Mouse (Mus musculus): ENCODE results near the gene Fnip1. TPM values are rescaled to one million over a fixed set of nuclear protein-coding genes. Genes with fewer than 3 reads are reported as not detected.

Fnip1 gene
- total and polyA plus RNA-seq, 3 experiments, result 1.6 to 74.0 (median 56.1) TPM

DNA sequence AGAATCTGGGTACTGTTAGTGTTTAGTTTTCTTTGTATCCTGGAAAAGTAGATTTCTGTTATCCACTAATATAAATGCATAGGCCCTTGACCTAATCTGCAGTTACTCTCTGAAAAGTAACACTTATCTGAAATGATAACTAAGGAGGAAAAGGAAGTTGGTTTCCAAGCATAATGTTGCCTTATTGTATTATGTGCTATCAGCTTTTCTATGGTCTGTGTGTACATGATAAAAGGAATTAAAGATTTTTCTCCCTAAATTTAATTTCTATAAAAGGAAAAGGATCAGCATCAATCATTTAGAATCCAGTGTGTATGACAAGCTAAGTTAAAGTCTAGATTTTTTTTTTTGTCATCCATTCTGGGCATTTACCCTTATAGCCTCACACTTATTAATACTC lies 75.6 kb downstream of the Fnip1 start:
- TF ChIP-seq GATA2 (IDR thresholded peaks at IDR 0.05; ENCODE audit: borderline replicate concordance, low read depth, low read length) (no peak), TAL1 (conservative IDR thresholded peaks at IDR 0.05; ENCODE audit: low read depth, low read length) (no peak), GATA1 (IDR thresholded peaks at IDR 0.05; ENCODE audit: borderline replicate concordance, low read length) (no peak), CTCF (IDR thresholded peaks at IDR 0.05; ENCODE audit: low read depth, low read length) (no peak), POLR2AphosphoS5 (IDR thresholded peaks at IDR 0.05; ENCODE audit: insufficient replicate concordance, low read depth, low read length) (no peak)
- Histone ChIP-seq H3K27me3 (ENCODE audit: insufficient read depth, low read length) (no peaks in the 10 kb centered on the region), H3K4me3 (ENCODE audit: low read depth, low read length) (no peak overlapping the region), H3K36me3 (replicated peaks) (peaks cover 39% of the 10 kb centered on the region), H3K4me1 (ENCODE audit: insufficient read depth, low read depth, low read length) (no peaks in the 10 kb centered on the region), H3K9me3 (replicated peaks) (no peaks in the 10 kb centered on the region)
- DNase-seq (ENCODE audit: low spot score), result no peak
- no peak for ATAC-seq (ENCODE audit: extremely low read depth, insufficient number of reproducible peaks, low FRiP score, poor library complexity, severe bottlenecking)

DNA sequence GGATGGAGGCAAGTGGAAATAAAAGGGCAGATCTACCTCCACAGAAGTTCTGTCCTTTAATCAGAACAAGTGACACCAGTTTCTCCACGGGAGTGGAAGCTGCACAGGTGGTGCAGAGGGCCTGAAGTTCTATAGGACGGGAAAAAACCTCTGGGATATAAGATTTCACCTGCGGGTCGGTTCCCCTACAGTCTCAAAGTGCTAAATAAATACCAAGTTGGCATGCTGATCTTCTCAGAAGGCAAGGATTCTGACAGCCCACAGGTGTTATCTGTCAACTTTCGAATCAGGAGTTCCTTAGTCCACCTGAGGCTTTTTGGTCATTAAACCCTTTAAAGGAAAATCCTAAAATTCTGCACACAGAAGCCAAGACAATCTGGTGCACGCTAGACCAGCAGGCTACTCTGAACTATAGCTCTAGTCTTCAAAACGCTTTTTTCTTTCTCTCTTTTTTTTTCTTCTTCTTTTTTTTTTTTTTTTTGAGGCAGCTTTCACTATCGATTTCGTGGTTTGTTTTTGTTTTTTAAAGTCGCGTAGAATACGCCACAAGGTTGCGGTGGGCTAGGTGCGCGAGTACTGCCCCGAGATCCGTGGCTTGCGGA lies 84.0 kb downstream of the Fnip1 start:
- peaks cover 29% of the 10 kb centered on the region for H3K4me1 ChIP-seq (ENCODE audit: insufficient read depth, low read depth, low read length)
- peaks cover 10% of the 10 kb centered on the region for H3K36me3 ChIP-seq (replicated peaks)
- H3K27me3 ChIP-seq (ENCODE audit: insufficient read depth, low read length), result no peaks in the 10 kb centered on the region
- DNase-seq (ENCODE audit: low spot score), result no peak
- TF ChIP-seq GATA1 (IDR thresholded peaks at IDR 0.05; ENCODE audit: borderline replicate concordance, low read length) (no peak), CTCF (IDR thresholded peaks at IDR 0.05; ENCODE audit: low read depth, low read length) (no peak), POLR2AphosphoS5 (IDR thresholded peaks at IDR 0.05; ENCODE audit: insufficient replicate concordance, low read depth, low read length) (no peak), TAL1 (conservative IDR thresholded peaks at IDR 0.05; ENCODE audit: low read depth, low read length) (no peak)
- H3K9me3 ChIP-seq (replicated peaks), result no peaks in the 10 kb centered on the region
- peak overlapping the region; percentile 96 for H3K4me3 ChIP-seq (ENCODE audit: low read depth, low read length)
- no peak for ATAC-seq (ENCODE audit: extremely low read depth, insufficient number of reproducible peaks, low FRiP score, poor library complexity, severe bottlenecking)

DNA sequence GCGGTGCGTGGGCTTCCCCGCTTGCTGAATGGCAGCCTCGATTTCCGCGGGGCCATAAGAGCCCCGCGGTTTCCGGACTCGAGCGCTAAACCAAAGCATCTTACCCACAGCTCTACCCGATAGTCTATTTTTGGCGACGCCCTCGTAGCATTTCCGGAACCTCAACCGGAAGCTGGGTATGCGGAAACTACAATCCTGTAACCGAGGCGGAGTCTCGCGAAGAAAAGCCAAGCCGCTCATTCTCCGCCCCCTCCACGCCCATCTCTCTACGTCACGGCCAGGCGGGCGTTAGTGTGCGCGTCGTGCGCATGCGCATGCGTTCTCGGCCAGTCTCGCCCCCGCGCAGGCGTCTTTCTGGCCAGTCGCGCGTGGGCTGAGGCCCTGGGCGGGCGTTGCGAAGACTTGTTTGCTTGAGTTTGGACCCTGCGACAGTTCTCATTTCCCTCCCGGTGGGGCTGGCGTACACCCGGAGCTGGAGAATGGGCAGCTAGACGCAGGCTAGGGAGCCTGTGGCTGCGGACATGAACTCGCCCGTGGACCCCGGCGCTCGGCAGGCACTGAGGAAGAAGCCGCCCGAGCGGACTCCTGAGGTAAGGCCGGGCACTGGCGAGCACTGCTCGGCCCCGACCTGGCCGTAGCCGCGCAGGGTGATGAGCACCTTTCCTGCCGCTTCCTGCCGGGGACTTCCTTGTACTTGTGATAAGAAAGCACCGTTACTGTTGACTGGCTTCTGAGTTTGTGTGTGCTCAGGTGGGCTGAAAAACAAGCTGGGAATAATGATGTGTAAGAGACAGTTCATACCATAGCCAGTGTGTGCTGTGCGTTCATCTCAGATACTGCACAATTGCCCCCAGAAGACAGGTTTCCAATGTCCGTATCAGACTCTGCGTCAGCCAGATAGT lies 84.8 kb downstream of the Fnip1 start, which contains the start of gene Rapgef6:
Gene Rapgef6 (plus strand): TSS at position 319 of the 902 bp plus-strand sequence.
- Histone ChIP-seq H3K36me3 (replicated peaks) (peaks cover 10% of the 10 kb centered on the region), H3K27me3 (ENCODE audit: insufficient read depth, low read length) (no peaks in the 10 kb centered on the region), H3K9me3 (replicated peaks) (no peaks in the 10 kb centered on the region), H3K4me1 (ENCODE audit: insufficient read depth, low read depth, low read length) (peaks cover 32% of the 10 kb centered on the region), H3K4me3 (ENCODE audit: low read depth, low read length) (peak within 1 kb of the TSS; percentile 96)
- ATAC-seq (ENCODE audit: extremely low read depth, insufficient number of reproducible peaks, low FRiP score, poor library complexity, severe bottlenecking) (peak; percentile 93), DNase-seq (ENCODE audit: low spot score) (peak; percentile 72)
- TF ChIP-seq GATA2 (IDR thresholded peaks at IDR 0.05; ENCODE audit: borderline replicate concordance, low read depth, low read length), result no peak
- no peak for TF ChIP-seq GATA1 (IDR thresholded peaks at IDR 0.05; ENCODE audit: borderline replicate concordance, low read length)
- TF ChIP-seq TAL1 (conservative IDR thresholded peaks at IDR 0.05; ENCODE audit: low read depth, low read length), result no peak
- no peak for TF ChIP-seq POLR2AphosphoS5 (IDR thresholded peaks at IDR 0.05; ENCODE audit: insufficient replicate concordance, low read depth, low read length)
- no peak for TF ChIP-seq CTCF (IDR thresholded peaks at IDR 0.05; ENCODE audit: low read depth, low read length)

DNA sequence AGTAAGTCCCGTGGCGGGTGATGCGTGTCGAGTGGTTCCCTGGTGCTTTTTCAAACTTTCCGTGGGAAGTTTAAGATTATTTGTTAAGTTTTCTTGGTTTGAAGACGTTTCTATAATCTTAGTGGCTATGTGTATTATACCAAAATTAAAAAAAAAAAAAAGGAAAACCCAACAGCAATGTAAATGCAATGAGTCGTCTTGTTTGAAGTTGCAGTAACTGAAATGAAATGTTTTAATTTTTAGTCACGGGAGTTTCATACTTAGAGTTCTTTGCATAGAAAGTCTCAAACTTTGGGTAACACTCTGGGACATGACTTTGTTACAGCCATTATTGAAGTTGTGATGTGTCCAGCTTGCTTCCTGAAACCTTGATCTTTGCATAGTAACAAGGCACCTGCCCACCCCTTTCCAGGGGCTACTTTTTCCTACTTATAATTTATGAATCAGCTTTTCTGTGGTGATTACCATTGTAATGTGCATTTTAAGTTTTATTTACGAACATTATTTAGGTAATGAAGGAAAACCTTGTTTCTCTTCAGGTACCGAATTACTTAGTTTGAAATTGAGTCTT lies 85.5 kb downstream of the Fnip1 start:
- peaks cover 35% of the 10 kb centered on the region for H3K4me1 ChIP-seq (ENCODE audit: insufficient read depth, low read depth, low read length)
- DNase-seq (ENCODE audit: low spot score) (no peak), ATAC-seq (ENCODE audit: extremely low read depth, insufficient number of reproducible peaks, low FRiP score, poor library complexity, severe bottlenecking) (no peak)
- H3K9me3 ChIP-seq (replicated peaks), result no peaks in the 10 kb centered on the region
- peak overlapping the region; percentile 96 for H3K4me3 ChIP-seq (ENCODE audit: low read depth, low read length)
- TF ChIP-seq POLR2AphosphoS5 (IDR thresholded peaks at IDR 0.05; ENCODE audit: insufficient replicate concordance, low read depth, low read length) (no peak), GATA1 (IDR thresholded peaks at IDR 0.05; ENCODE audit: borderline replicate concordance, low read length) (no peak), CTCF (IDR thresholded peaks at IDR 0.05; ENCODE audit: low read depth, low read length) (no peak), TAL1 (conservative IDR thresholded peaks at IDR 0.05; ENCODE audit: low read depth, low read length) (no peak)
- H3K27me3 ChIP-seq (ENCODE audit: insufficient read depth, low read length), result no peaks in the 10 kb centered on the region
- peaks cover 9% of the 10 kb centered on the region for H3K36me3 ChIP-seq (replicated peaks)

DNA sequence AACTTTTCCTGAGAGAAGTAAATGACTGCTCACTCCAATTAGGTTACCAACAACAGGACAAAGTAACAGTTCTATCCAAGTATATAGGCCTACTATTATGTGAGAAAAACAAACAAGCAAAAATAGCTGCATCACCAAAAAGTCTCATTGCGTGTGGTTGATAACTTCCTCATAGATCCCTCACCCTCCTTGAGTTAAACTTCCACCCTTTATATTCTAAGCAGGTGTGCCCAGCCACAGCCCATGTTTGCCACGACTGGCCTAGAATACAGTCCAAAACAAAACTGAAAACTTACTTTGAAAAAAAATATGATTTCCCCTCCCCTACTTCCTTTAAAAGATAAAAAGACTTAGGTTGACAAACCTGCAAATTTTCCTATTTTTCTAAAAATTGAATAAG lies 90.0 kb downstream of the Fnip1 start:
- Histone ChIP-seq H3K4me3 (ENCODE audit: low read depth, low read length) (no peak overlapping the region), H3K9me3 (replicated peaks) (no peaks in the 10 kb centered on the region), H3K36me3 (replicated peaks) (peaks cover 26% of the 10 kb centered on the region), H3K4me1 (ENCODE audit: insufficient read depth, low read depth, low read length) (peaks cover 37% of the 10 kb centered on the region), H3K27me3 (ENCODE audit: insufficient read depth, low read length) (no peaks in the 10 kb centered on the region)
- TF ChIP-seq POLR2AphosphoS5 (IDR thresholded peaks at IDR 0.05; ENCODE audit: insufficient replicate concordance, low read depth, low read length) (no peak), GATA1 (IDR thresholded peaks at IDR 0.05; ENCODE audit: borderline replicate concordance, low read length) (no peak), CTCF (IDR thresholded peaks at IDR 0.05; ENCODE audit: low read depth, low read length) (no peak), TAL1 (conservative IDR thresholded peaks at IDR 0.05; ENCODE audit: low read depth, low read length) (no peak), GATA2 (IDR thresholded peaks at IDR 0.05; ENCODE audit: borderline replicate concordance, low read depth, low read length) (no peak)
- DNase-seq (ENCODE audit: low spot score) (peak; percentile 5), ATAC-seq (ENCODE audit: extremely low read depth, insufficient number of reproducible peaks, low FRiP score, poor library complexity, severe bottlenecking) (no peak)

DNA sequence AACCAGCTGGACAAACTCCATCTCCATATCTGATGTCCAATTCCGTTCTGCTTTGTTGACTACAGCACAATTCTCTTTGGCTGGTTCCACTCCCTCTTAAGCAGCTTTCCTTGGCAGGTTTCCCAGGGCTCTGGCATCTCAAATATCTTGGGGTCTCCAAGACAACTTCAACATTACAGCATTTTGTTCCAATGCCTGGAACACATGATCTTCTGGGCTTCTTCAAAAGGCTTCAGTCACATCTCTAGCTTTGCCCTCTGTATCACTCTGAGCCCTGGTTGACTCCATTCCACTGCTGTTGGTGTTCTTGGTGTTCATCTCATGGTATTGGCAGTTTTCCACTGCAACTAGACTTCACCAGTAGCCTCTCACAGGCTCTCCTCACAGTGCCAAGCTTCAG lies 92.4 kb downstream of the Fnip1 start:
- H3K4me1 ChIP-seq (ENCODE audit: insufficient read depth, low read depth, low read length), result peaks cover 37% of the 10 kb centered on the region
- no peaks in the 10 kb centered on the region for H3K27me3 ChIP-seq (ENCODE audit: insufficient read depth, low read length)
- H3K4me3 ChIP-seq (ENCODE audit: low read depth, low read length), result no peak overlapping the region
- TF ChIP-seq GATA2 (IDR thresholded peaks at IDR 0.05; ENCODE audit: borderline replicate concordance, low read depth, low read length) (no peak), CTCF (IDR thresholded peaks at IDR 0.05; ENCODE audit: low read depth, low read length) (no peak)
- ATAC-seq (ENCODE audit: extremely low read depth, insufficient number of reproducible peaks, low FRiP score, poor library complexity, severe bottlenecking), result no peak
- peaks cover 28% of the 10 kb centered on the region for H3K36me3 ChIP-seq (replicated peaks)
- no peaks in the 10 kb centered on the region for H3K9me3 ChIP-seq (replicated peaks)
- DNase-seq (ENCODE audit: low spot score), result no peak

Data from G1E (cell line).